Mouse (Mus musculus): ENCODE data around the gene Tdrd7. TPM values are rescaled to one million over a fixed set of nuclear protein-coding genes. Genes with fewer than 3 reads are reported as not detected.

Gene Tdrd7
- polyA plus RNA-seq, 1 experiment from 2014 or later, result 28.9 TPM

DNA sequence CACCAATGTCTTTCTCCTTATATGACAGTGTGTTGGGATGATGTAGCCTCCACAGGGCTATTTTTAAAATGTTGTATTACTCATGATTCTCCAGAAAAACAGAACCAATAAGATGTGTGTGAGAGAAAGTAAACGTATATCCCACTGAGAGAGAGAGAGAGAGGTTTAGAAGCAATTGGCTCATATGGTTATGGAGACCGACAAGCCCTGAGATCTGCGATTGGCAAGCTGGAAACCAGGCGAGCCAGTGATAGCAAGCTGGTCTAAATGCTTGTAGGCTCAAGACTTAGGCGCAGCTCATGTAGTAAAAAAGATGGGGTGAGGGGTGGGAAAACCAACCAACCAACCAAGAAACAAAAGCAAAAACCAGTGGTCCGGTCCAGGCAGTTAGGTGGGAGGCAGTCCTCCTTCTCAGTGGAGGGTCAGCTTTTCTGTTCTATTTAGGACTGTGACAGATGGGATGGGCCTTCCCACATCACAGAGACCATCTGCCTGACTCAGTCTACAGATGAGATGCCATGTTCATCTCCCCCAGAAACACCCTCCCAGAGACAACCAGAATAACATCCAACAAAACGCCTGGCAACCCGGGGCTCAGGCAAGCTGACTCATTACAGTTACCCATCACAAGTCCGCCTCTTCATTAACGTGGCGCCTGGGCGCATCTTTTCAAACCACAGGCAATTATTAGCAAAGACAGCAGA lies 96.3 kb downstream of the Tdrd7 start:
- no peaks in the 10 kb centered on the region for H3K27me3 ChIP-seq (replicated peaks; ENCODE audit: insufficient read depth, low read length)
- WGBS, result 84% methylated on average over 12 of the region's 12 CpGs

DNA sequence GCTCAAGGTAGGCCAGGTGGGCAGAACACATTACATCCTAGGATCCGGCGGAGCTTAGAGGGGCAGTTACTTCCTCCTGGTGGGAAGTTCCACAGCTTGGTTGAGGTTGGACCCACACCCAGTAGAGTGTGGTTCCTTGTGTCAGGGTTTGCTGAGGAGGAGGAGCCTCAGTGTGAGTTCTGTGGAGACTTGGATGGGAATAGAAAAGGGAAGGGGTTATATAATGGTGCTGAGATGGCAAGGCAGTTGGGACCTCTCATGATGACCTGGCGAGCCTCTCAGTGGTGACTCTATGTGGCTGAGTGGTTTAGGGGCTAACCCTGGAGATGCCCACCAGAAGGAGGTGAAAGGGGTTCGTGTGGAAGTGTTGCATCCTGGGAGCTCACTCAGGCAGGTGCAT lies 98.7 kb downstream of the Tdrd7 start:
- Histone ChIP-seq H3K4me3 (ENCODE audit: low read depth, low read length) (no peak overlapping the region), H3K9me3 (ENCODE audit: low read length) (no peaks in the 10 kb centered on the region), H3K36me3 (ENCODE audit: insufficient read depth, low read length) (no peaks in the 10 kb centered on the region), H3K27me3 (replicated peaks; ENCODE audit: insufficient read depth, low read length) (no peaks in the 10 kb centered on the region), H3K27ac (ENCODE audit: low read length) (peak overlapping the region; percentile 88), H3K4me2 (replicated peaks; ENCODE audit: low read depth, low read length) (peak overlapping the region; percentile 27; the same call in 1 of the 2 replicates), H3K9ac (replicated peaks; ENCODE audit: low read depth) (no peak overlapping the region), H3K4me1 (ENCODE audit: insufficient read depth, low read depth, low read length) (peaks cover 5% of the 10 kb centered on the region; the same call in 1 of the 2 replicates)
- DNase-seq (ENCODE audit: low spot score), result no peak
- ATAC-seq, result no peak
- TF ChIP-seq CTCF (IDR thresholded peaks at IDR 0.05) (no peak), EP300 (IDR thresholded peaks at IDR 0.05) (no peak)
- WGBS, result 75% methylated on average over 4 of the region's 4 CpGs

More for the DNA sequence above, 96.3 kb downstream of the Tdrd7 start:
- Histone ChIP-seq H3K4me2 (replicated peaks; ENCODE audit: low read depth, low read length) (no peak overlapping the region), H3K9ac (replicated peaks; ENCODE audit: low read depth) (no peak overlapping the region), H3K36me3 (ENCODE audit: insufficient read depth, low read length) (no peaks in the 10 kb centered on the region), H3K9me3 (ENCODE audit: low read length) (0 out of 2 replicates have a peak, but pooled peaks cover 4% of the 10 kb centered on the region), H3K27ac (ENCODE audit: low read length) (no peak overlapping the region), H3K4me3 (ENCODE audit: low read depth, low read length) (no peak overlapping the region), H3K4me1 (ENCODE audit: insufficient read depth, low read depth, low read length) (peaks cover 5% of the 10 kb centered on the region; the same call in 1 of the 2 replicates)
- ATAC-seq (no peak), DNase-seq (ENCODE audit: low spot score) (no peak)
- TF ChIP-seq EP300 (IDR thresholded peaks at IDR 0.05) (no peak), CTCF (IDR thresholded peaks at IDR 0.05) (no peak)

DNA sequence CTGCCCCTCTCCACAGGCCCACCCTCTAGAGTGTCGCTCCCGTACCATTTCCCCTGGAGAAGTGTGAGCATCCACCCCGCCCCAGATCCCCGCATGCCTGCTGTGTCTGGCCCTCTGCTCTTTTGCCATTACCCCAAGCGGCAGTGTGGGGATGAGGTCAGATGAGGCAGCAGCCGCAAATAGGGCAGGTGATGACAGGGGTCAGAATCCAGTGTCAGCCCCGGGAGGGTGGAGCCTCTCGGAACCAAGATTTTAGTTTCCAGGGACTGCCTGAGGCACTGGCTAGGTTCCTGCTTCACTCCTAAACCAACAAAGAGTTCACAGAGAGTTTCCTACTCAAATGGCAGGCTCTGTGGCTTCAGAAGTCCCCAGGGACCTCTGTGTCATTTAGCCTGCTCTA lies 99.1 kb downstream of the Tdrd7 start:
- Histone ChIP-seq H3K9ac (replicated peaks; ENCODE audit: low read depth) (no peak overlapping the region), H3K9me3 (ENCODE audit: low read length) (no peaks in the 10 kb centered on the region), H3K4me1 (ENCODE audit: insufficient read depth, low read depth, low read length) (peaks cover 5% of the 10 kb centered on the region; the same call in 1 of the 2 replicates), H3K4me2 (replicated peaks; ENCODE audit: low read depth, low read length) (peak overlapping the region; percentile 27; the same call in 1 of the 2 replicates), H3K27me3 (replicated peaks; ENCODE audit: insufficient read depth, low read length) (no peaks in the 10 kb centered on the region), H3K4me3 (ENCODE audit: low read depth, low read length) (no peak overlapping the region), H3K36me3 (ENCODE audit: insufficient read depth, low read length) (no peaks in the 10 kb centered on the region), H3K27ac (ENCODE audit: low read length) (peak overlapping the region; percentile 88)
- DNase-seq (ENCODE audit: low spot score) (no peak), ATAC-seq (no peak)
- TF ChIP-seq CTCF (IDR thresholded peaks at IDR 0.05), result no peak
- TF ChIP-seq EP300 (IDR thresholded peaks at IDR 0.05), result no peak
- 34% methylated on average over 8 of the region's 8 CpGs for WGBS

DNA sequence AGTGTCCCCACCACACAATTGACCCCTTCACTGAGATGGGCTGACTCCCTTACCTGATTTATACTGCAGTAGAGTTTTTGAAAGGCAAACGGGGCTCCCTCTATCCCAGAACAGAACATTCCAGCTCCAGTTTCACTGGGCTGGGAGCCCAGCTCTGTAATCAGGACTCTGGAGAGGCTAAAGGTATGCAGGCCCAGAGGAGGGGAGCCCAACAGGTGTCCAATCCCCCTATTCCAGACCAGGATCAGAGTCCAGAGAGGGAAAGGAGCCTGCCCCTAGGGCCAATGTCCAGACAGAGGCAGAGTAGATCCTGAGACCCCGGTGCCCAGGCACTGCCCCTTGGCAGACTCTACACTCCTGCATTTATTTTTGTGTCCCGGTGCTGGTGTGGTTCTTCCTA lies 99.8 kb downstream of the Tdrd7 start:
- WGBS, result 58% methylated on average over 3 of the region's 3 CpGs
- no peak overlapping the region for H3K9ac ChIP-seq (replicated peaks; ENCODE audit: low read depth)
- no peak for TF ChIP-seq CTCF (IDR thresholded peaks at IDR 0.05)
- TF ChIP-seq EP300 (IDR thresholded peaks at IDR 0.05), result peak; percentile 79
- peaks cover 5% of the 10 kb centered on the region; the same call in 1 of the 2 replicates for H3K4me1 ChIP-seq (ENCODE audit: insufficient read depth, low read depth, low read length)
- ATAC-seq, result peak; percentile 80
- no peaks in the 10 kb centered on the region for H3K36me3 ChIP-seq (ENCODE audit: insufficient read depth, low read length)
- no peaks in the 10 kb centered on the region for H3K27me3 ChIP-seq (replicated peaks; ENCODE audit: insufficient read depth, low read length)
- peak overlapping the region; percentile 27; the same call in 1 of the 2 replicates for H3K4me2 ChIP-seq (replicated peaks; ENCODE audit: low read depth, low read length)
- H3K27ac ChIP-seq (ENCODE audit: low read length), result peak overlapping the region; percentile 88
- peak; percentile 61 for DNase-seq (ENCODE audit: low spot score)
- H3K4me3 ChIP-seq (ENCODE audit: low read depth, low read length), result no peak overlapping the region
- no peaks in the 10 kb centered on the region for H3K9me3 ChIP-seq (ENCODE audit: low read length)

DNA sequence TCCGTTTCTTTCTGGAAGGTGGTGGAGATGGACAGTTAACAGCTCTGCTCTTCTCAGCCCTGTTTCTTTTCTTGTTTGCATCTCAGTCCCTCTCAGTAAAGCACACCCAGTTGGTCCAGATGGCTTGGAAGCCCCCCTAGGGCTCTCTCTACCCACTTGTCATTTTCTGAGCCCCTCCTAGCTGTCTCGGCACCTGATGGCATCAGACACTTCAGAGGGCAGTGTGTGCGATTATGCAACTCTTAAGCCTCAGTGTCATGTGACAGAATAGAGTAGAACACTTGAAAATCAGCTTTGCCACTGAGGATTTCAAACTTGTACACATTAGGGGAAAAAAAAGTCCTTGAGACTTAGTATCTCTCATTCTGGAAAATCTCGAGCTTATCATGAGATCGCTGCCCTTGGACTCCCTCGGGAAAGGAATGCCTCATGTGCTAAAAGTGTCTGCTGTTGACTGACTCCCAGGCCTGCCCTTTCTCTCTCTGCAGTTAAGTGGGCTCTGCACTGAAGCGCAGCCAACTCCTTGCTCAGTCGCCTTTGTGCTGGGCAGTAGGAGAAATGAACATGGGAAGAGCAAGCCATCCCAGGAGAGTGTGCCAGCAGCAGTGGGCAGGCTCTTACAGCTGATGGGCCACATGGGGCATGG lies 100.7 kb downstream of the Tdrd7 start:
- DNase-seq (ENCODE audit: low spot score) (peak; percentile 89), ATAC-seq (peak; percentile 88)
- WGBS, result 34% methylated on average over 8 of the region's 8 CpGs
- H3K9me3 ChIP-seq (ENCODE audit: low read length), result no peaks in the 10 kb centered on the region
- H3K27ac ChIP-seq (ENCODE audit: low read length), result peak overlapping the region; percentile 88
- H3K4me3 ChIP-seq (ENCODE audit: low read depth, low read length), result no peak overlapping the region
- peak overlapping the region; percentile 22; the same call in 1 of the 2 replicates for H3K4me2 ChIP-seq (replicated peaks; ENCODE audit: low read depth, low read length)
- no peak overlapping the region for H3K9ac ChIP-seq (replicated peaks; ENCODE audit: low read depth)
- peaks cover 5% of the 10 kb centered on the region; the same call in 1 of the 2 replicates for H3K4me1 ChIP-seq (ENCODE audit: insufficient read depth, low read depth, low read length)
- no peaks in the 10 kb centered on the region for H3K36me3 ChIP-seq (ENCODE audit: insufficient read depth, low read length)
- no peaks in the 10 kb centered on the region for H3K27me3 ChIP-seq (replicated peaks; ENCODE audit: insufficient read depth, low read length)
- TF ChIP-seq CTCF (IDR thresholded peaks at IDR 0.05) (no peak), EP300 (IDR thresholded peaks at IDR 0.05) (peak; percentile 97)

DNA sequence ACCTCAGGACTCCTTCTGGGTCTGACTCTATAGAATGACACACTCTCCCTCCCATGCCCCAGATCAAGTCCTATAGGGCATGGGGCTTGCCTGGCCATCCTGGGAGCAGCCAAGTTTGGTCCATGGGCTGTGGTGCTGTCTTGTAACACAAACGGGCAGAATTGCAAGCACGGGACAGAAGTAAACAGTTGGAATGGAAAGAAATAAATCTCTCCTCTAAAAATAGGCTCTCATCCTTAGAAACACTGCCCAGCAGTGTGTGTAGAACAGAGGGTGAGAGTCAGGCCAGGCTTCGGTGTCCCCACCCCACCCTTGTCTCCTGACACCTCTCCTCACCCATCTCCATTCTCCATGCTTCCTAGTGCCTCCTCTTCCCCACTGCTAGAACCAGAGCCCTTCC lies 102.9 kb downstream of the Tdrd7 start:
- ATAC-seq (no peak), DNase-seq (ENCODE audit: low spot score) (no peak)
- H3K4me1 ChIP-seq (ENCODE audit: insufficient read depth, low read depth, low read length), result peaks cover 5% of the 10 kb centered on the region; the same call in 1 of the 2 replicates
- H3K27ac ChIP-seq (ENCODE audit: low read length), result no peak overlapping the region
- WGBS, result 35% methylated on average over 3 of the region's 3 CpGs
- H3K9me3 ChIP-seq (ENCODE audit: low read length), result no peaks in the 10 kb centered on the region
- no peaks in the 10 kb centered on the region for H3K27me3 ChIP-seq (replicated peaks; ENCODE audit: insufficient read depth, low read length)
- no peak overlapping the region for H3K4me3 ChIP-seq (ENCODE audit: low read depth, low read length)
- no peak overlapping the region for H3K9ac ChIP-seq (replicated peaks; ENCODE audit: low read depth)
- no peaks in the 10 kb centered on the region for H3K36me3 ChIP-seq (ENCODE audit: insufficient read depth, low read length)
- H3K4me2 ChIP-seq (replicated peaks; ENCODE audit: low read depth, low read length), result no peak overlapping the region
- TF ChIP-seq CTCF (IDR thresholded peaks at IDR 0.05), result no peak
- TF ChIP-seq EP300 (IDR thresholded peaks at IDR 0.05), result no peak

Measured in lung, postnatal 0 days (tissue).